Mouse (Mus musculus) testis, postnatal 14 days (tissue): Measurements from ENCODE around the gene Dmrtc2.
"Not testable (repeated sequence)": the region's sequence is repeated elsewhere in the genome, so short reads cannot be mapped to it uniquely, and the experiment has no call there.

Experiments
- DNase-seq: peaks from one replicate; pipeline ENCODE4 v3.0.0; 2021; ENCODE audit warnings: low spot score

Gene Dmrtc2

DNA sequence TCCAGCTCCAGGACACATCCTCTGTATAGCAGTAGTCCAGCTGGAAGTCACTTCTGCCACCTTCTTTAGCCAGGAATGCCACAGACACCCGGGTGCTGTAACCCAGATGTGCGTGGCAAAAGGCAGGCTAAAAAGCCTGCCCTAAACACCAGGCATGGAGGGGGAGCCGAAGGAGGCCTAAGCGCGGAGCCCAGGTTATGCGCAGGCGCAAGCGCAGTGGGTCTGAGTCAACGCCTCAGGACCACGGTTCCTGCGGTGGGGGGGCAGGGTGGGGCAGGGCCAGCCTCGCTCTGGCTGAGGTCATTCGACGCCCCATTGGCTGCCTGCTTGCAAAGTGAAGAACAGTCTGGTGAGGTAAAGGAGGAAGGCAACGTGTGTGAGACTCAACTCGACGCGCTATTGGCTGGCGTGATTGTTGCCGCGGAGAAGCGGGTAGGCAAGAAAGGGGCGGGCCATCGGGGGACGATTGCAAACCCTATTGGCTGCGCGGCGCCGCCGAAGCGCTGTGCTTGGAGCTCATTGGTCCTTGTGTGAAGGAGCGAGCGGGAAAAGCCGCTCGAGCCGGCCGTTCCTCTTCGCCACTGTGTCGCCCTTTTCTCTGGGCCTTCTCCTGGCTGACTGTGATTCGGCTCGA is at the start of gene Dmrtc2, which contains the start of gene Lypd4:
Dmrtc2 (plus strand) TSS at position 526 of the 634 bp plus-strand sequence.
Lypd4 (minus strand) TSS at position 410 of the 634 bp plus-strand sequence.
- DNase-seq: peak; percentile 93

DNA sequence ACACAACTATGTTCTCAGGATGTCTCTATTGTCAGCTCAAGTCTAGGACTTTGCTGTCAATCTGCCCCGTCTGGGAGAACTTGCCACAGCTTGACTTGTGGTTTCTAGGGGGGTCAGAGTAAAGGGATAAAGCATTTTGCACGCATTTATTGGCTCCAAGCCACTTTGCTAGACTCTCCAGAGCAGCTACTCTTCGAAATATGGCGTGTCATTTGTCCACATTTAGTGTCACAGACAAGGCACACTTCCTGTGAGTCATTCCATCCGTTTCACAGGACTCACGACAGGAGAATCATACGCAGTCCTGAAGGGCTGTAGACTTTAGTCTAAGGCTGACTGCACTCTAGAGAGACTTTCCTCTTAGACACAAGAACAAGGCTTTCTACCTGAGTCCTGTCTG is 45.4 kb upstream of the Dmrtc2 start:
- DNase-seq: no peak

DNA sequence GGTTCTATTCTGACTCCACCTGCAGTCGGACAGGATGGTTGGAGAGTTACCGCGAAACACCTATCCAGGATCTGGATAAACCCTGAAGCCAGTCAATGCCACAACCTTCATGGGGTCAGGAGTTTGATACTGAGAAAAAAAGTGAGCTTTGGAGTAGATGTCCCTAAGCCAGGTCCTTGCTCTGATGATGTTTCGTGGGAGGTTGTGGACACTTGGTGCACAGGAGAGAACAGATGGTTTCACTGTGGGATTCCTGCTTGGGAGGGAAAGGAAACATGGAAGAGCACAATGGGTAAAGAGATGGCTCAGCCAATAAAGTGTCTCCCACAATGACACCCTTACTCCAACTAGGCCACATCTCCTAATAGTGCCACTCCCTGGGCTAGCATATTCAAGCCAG is 42.7 kb upstream of the Dmrtc2 start:
- DNase-seq: no peak

DNA sequence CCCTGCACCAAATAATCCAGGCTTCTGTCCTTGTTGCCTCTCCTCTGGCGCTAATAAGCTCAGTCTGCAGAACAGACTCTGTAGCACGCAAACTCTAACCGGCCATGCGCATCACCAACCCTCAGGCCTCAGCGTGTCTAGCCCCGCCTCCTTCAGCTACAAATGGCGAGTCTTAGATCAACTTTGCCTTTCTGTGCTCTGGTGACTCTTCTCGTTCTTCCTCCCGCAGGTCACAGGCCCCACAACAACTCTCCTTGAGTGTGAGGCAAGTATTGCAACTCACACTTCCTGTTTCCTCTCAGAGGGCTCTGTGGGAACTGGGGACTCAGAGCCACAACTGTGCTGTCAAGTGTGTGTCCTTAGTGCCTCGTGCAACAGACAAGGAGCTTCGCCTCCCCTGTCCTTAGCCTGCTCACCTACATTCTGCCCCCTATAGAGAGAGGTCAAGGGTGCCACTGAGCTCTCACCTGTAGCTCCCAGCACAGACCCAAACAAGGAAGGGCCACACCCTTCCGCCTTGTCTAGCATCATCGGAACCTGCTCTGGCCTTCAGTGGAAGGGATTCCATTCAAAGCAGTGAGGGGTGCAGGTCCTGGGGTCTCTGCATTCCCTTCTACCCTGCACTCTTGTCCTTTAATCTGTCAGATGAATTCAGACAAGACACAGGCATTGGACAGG is 31.0 kb upstream of the Dmrtc2 start:
- DNase-seq: not testable (repeated sequence)

DNA sequence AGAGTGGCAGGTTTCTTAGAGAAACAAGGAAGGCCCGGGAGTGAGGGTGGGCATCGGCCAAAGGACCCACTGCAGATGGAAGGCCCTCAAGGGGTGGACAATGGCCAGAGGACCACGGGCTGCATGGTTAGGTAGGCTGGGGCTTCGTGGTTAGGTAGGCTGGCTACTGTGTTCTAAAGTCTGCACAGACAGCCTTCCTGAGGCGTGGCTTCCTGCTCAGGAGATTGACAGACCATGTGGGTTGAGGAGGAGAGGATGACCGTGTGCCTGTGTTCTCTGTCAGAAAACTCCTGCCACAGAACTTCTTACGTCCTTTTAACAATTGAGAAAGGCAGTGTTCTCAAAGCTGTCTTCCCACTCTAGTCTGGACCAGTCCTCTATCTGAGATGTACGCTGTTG is 30.4 kb upstream of the Dmrtc2 start:
- no peak for DNase-seq

DNA sequence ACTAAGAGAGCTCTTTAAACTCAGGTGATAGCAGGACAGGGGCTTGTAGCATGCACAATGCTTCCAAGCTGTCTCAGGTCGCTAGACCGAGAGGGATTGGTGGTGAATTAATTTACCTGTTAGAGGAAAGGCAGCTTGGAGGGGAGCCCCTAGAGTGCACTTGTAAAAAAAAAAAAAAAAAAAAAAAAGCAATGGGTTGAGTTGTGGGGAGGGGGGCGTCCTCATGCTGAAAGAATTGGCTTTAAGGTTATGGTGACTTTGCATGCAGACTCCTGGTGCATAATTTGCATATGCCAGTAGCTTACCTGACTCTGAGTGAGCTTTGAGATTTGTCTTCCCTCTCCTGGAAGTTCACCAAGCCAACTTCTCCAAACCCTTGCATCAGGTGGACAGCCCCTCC is 29.5 kb upstream of the Dmrtc2 start:
- no peak for DNase-seq

DNA sequence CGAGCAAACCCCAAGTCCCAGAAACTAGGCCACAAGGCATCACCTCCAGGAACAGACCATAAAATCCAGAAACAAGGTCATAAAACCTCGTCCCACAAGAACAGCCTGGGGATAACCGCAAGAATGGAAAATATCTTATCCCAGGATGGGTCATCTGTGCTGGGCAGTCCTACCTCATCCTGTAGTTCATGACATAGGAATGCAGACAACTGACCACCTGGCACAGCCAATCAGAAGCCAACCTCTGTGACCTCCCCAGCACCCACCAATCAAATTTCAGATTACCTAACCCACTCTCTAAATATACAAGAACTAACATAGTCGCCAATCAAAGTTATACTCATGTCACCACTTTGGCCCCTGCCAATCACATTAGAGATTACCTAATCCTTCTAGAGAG is 28.8 kb upstream of the Dmrtc2 start:
- DNase-seq: no peak

DNA sequence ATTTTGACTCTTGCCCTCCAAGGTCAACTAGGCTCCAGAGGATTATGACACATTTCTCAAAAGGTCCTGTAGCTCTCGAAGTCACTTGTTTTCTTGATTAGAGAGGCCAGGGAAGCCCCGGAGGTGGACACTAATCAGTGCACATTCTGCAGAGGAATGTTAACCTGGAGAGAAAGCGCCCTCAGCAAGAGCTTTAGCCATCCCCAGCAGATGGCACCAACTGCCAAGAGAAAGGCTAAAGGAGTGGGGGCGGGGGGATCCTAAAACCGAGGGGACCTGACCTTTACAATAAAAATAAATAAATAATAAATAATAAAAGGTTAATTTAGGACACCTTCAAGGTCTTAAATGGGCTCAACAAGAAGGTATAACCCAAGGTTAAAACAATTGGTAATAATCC is 25.7 kb upstream of the Dmrtc2 start:
- DNase-seq: no peak

DNA sequence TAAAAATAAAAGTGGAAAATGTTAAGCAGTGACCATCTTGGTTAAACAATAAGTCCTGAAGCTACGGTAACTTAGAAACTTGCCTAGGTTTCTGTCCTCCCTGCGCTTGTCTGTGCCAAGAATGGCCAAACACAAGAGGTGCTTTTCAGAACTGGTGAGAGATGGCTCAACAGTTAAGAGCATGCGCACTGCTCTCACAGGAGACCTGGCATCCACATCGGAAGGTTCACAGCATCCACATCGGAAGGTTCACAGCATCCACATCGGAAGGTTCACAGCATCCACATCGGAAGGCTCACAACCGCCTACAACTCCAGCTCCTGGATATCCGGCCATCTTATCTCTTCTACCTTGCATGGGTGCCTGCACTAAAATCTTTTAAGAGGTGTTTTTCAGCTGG is 24.7 kb upstream of the Dmrtc2 start:
- no peak for DNase-seq

DNA sequence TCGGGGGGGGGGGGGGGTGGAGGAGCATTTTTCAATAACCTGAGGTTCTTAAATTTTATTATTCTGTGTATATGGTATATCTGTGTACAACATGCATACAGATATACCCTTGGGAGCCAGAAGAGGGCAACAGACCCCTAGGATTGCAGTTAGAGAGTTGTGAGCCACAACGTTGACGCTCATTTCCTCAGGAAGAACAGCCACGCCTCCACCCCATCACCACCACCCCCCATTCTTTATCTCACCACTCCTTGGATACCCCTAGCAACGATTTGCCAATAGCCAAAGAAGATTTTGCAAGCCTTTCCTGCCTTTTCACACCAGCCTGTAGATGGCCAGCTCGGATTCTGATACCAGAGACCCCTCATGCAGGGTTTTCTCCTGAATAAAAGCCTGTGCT is 24.1 kb upstream of the Dmrtc2 start:
- DNase-seq: no peak

DNA sequence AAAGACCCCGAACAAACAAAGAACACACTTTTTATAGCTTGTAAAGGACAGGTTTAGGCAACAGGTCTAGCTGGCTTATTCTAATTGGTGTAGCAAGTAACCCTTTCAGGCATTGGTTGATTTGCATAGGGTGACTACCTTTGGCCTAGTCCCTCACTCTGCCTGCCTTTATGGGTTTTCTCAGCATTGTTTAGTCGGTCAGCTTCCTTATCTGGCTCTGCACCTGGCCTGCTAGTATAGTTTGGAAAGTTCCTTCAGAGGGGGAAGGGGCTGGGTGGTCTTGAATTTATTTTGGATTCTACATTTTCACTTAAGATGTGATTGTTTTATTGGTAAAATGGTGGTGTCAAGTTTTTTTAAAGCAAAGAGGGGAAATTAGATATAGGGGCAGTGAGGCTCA is 23.3 kb upstream of the Dmrtc2 start:
- not testable (repeated sequence) for DNase-seq

DNA sequence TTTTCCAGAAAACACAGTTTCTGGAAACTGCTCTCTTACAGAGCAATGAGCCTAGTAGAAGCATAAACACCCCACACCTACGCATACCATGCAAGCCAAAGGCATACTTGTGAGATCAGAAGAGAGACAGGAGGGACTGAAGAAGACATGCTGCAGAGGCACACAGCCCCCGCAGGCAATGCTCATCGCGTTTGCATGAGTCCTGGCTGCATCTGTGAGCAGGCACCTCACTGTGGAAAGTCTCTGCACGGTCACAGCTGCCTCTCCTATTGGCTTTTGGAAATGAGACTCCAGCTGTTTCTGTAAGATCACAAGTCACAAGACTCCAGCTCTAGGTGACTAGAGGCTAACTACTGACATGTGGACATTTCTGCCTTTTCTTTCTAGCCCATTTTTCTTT is 19.7 kb upstream of the Dmrtc2 start:
- no peak for DNase-seq

DNA sequence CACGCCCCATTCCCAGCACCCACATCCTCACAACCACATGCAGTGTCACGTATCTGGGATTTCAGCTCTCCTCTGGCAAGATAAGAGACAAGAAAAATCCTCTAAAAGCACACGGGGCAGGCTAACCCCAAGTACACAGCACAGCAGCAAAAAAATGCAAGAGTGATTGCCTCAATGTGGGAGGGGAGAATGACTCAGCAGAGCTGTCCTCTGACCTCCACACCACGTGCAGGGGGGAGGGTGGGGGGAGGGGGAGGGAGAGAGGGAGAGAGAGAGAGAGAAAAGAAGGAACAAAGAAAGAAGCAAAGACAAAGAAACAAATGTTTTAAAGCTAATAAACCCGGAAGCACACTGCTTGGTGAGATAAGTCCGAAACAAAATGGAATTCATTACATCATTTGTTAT is 19.0 kb upstream of the Dmrtc2 start:
- no peak for DNase-seq

DNA sequence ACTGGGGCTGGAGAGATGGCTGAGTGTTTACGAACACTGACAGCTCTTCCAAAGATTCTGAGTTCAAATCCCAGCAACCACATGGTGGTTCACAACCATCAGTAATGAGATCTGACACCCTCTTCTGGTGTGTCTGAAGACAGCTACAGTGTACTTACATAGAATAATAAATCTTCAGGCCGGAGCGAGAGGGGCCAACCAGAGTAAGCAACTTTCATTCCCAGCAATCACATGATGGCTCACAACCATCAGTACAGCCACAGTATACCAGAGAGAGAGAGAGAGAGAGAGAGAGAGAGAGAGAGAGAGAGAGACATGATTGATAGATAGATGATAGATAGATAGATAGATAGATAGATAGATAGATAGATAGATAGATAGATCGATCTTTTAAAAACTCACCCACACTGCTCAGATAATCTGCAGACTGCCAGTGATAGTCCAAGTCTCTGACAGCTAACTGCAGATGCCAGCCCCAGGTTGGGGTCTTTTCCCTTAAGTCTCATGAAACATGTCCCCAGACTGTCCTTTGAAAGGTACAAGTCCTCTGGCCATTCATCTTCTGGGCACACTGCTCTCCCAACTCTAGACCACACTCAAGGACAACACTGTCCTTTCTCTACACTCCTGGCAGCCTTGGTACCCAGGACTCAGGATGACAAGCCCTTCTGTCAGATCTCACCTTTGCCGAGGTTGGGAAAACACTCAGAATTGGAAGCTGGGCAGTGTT is 18.1 kb upstream of the Dmrtc2 start:
- no peak for DNase-seq

DNA sequence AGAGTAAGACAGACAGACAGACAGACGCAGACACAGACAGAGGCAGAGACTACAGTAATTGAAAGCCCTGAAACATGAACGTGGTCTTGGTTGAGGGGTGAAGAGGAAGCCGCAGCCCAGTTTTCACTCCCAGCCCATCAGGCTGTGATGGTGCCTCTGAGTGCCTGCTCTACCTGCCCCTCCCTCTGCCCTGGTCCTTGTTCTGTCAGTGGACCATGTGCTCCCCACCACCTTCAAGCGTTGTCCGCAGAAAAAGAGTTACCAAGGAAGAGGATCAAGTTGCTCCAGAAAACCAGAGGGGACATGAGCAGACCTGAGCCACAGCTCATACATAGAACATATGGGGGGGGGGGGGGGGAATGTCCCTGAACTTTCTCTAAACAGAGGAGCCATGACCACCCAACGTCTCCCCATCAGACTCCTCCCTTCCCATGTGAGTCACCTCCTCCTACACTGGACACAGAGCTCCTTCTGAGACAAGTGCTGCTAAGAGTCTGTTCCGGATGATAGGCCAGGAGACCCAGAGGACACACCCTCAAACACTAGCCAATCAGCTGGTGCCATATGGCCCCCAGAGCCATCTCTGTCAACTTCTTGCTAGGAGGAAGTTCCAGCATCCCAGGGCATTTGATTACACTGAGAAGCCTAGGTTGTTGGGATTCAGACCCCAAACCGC is 17.2 kb upstream of the Dmrtc2 start:
- no peak for DNase-seq

DNA sequence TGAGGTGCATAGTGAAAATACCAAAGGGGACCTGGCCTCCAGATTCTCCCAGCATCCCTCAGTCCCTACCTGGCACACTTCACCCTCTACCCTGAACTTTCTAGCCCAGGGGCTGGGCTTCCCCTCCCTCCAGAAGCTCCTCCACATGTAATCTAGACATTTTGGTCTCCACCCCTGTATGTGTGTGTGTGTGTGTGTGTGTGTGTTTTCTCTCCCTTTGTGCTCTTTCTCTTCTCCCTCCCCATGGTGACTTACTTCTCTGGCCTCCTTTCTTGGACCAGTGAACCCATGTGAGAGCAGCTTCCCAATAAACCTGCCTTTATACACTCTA is 16.7 kb upstream of the Dmrtc2 start:
- DNase-seq: no peak

DNA sequence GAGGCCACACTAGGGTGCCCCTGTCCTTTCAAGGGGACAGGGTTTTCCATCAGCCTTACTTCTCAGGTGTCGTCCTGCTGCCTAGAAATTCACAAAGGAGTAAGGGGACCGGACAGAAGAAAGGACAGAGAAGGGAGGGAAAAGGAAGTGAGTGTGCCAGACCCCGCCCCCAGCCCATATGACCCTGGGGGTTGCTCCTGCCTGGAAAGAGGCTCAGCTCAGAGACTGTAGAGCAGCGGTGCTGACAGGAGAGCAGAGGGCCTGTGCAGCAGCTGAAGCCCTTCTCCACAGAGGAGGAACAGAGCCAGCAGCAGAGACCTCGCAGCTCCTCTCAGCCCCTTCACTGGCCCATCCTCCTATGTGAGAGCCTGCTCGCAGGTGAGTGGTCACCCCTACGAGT is 16.2 kb upstream of the Dmrtc2 start:
- DNase-seq: no peak

DNA sequence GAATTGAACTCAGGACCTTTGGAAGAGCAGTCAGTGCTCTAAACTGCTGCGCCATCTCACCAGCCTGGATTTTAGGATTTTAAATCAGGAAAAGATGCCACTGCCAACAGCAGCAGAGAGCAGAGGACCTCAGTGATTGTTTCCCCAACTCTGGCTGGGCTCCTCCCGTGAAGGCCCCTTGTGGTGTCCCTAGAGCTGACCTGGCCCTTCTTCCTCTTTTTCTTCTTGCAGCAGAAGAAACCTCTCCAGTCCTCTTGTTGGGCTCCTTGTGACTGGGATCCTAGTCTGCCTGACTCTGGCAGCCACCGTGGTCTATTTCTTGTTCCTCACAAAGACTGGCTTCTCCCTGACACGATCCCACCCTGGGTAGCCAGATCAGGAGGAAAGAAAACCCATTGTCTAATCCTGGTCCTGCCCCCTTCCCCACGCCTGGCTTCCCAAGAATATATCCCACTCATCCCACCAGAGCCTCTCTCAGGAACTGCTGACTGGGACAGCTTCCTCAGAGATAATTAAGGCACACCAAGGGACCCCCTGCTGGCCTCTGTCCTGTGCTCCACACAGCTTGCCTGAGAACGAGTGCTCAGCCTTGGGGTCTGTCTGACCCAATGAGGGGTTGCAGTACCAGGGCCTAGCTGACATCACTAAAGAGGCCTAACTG is 13.3 kb upstream of the Dmrtc2 start:
- no peak for DNase-seq

DNA sequence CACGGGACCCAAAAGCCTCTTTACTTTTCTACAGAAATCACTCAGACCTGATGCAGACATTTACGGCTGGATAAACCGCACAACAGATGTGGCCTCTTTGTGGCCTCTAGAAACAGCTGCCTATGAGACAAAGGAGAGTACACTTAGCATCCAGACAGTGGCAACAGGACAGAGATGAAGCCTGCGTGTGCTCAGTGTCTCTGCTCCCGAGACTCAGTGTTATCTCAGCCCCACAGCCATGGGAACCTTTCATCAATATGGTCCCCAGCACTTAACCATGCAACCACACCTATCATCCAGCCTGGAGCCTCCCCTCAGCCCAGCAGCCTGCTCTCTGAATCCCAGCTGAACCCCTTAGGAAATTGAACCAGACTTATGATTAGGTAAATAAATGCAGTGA is 10.6 kb upstream of the Dmrtc2 start:
- DNase-seq: no peak

DNA sequence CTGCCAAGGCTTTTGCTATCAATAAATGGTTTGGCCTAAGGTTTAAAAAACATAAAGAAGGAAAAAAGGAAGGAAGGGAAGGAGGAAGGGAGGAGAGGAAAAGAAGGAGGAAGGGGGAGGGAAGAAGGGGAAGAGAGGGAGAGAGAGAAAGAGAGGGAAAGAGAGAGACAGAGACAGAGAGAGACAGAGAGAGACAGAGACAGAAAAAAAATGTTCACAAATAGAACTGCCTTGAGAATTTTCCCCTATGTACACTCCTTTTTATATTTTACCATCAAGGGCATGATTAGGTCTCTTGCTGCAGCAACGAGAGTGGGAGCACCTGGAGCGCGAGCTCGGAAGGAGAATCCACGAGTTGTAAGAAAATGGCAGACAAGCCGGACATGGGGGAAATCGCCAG is 7.9 kb upstream of the Dmrtc2 start, which contains the start of gene Gm9844:
Gm9844 (plus strand) TSS at position 301 of the 400 bp plus-strand sequence.
- no peak for DNase-seq

DNA sequence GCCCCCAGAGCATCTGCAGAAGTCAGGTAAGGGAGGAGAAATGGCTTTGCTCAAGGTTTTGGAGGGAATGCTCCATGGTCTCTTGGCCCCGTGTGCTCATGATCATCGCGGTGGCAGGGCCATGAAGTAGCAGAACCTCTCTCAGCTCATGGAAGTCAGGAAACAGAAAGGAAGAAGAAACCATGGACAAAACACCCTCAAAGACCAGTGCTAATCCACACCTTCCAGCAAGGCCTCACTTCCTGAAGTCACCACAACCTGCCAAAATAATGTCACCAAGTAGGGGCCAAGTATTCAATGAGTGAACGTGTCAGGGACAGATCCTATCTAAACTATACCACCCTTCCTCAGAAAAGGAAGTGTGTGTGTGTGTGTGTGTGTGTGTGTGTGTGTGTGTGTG is 7.0 kb upstream of the Dmrtc2 start:
- DNase-seq: no peak

DNA sequence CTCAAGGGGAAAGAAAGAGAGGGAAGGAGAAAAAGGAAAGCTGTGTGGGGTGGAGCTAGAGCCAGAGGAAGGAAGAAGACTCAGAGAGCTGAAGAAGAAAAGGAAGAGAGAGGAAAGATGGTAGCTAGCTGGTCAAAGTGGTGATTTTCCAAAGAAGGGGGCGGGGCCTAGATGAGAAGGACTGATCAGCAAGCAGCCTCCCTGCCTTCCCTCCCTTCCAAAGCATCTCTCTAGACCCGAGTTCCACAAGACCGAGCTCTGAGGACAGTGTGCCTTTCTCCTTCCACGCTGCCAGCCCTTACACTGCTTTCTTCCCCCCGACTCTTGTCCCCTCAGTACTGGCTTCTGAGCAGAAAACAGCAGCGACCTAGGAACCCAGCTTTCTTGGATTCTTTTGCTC is 5.7 kb upstream of the Dmrtc2 start:
- DNase-seq: no peak
